Mouse (Mus musculus) E14TG2a.4 (cell line): ENCODE measurements at regions not wholly inside any gene's neighbourhood (a gene's known extent, or its start where the extent isn't known, plus 50 kb on each side); places are given as distances from the start of the nearest gene placed in this dataset.
A peak's percentile ranks its signal among the peaks of the same experiment; 100 is the strongest.

ENCODE experiments used
- H3K27me3 ChIP-seq: 2 replicates; pipeline ENCODE4 v1.6.1; 2014; ENCODE audit warnings: low read length, control low read depth; ENCODE audit not compliant: insufficient read depth
- H3K36me3 ChIP-seq: 2 replicates; pipeline ENCODE4 v1.6.1; 2014; ENCODE audit warnings: low read length, control low read depth; ENCODE audit not compliant: insufficient read depth
- H3K4me1 ChIP-seq: replicated peaks from 2 replicates; pipeline ENCODE4 v1.6.1; 2014; ENCODE audit warnings: low read depth, low read length, control low read depth
- H3K4me3 ChIP-seq: replicated peaks from 2 replicates; pipeline ENCODE4 v1.5.1; 2014; ENCODE audit warnings: mild to moderate bottlenecking, low read length
- H3K9me3 ChIP-seq: 2 replicates; pipeline ENCODE4 v1.6.1; 2014; ENCODE audit warnings: low read length, control low read depth
- CTCF ChIP-seq: conservative IDR thresholded peaks from 2 replicates; pipeline ENCODE4 v1.5.1; 2014; ENCODE audit warnings: low read length
- NANOG ChIP-seq: IDR thresholded peaks from 2 replicates; pipeline ENCODE4 v1.6.1; 2014; ENCODE audit warnings: borderline replicate concordance, low read length, mixed read lengths
- POU5F1 ChIP-seq: IDR thresholded peaks from 2 replicates; pipeline ENCODE4 v1.6.1; 2014; ENCODE audit warnings: low read length, borderline replicate concordance

- TF ChIP-seq CTCF (no peak), POU5F1 (no peak), NANOG (peak; percentile 88)
- H3K9me3 ChIP-seq: peaks cover 8% of the 10 kb centered on the region
- no peak overlapping the region for H3K4me3 ChIP-seq
- peaks cover 67% of the 10 kb centered on the region for H3K4me1 ChIP-seq
- H3K36me3 ChIP-seq: no peaks in the 10 kb centered on the region
- no peaks in the 10 kb centered on the region; the same call in 1 of the 2 replicates for H3K27me3 ChIP-seq
These were observed 164.1 kb downstream of the Tex36 start for GRCm38 (mm10) chr7:133437866-133438265.

GRCm38 (mm10) chr7:133435596-133436357 is 166.2 kb downstream of the Tex36 start:
- Histone ChIP-seq H3K4me1 (peaks cover 52% of the 10 kb centered on the region), H3K4me3 (no peak overlapping the region), H3K27me3 (peaks cover 4% of the 10 kb centered on the region), H3K36me3 (no peaks in the 10 kb centered on the region), H3K9me3 (peaks cover 5% of the 10 kb centered on the region)
- TF ChIP-seq CTCF (no peak), POU5F1 (no peak), NANOG (no peak)

- Histone ChIP-seq H3K9me3 (peaks cover 8% of the 10 kb centered on the region), H3K27me3 (peaks cover 4% of the 10 kb centered on the region), H3K4me3 (no peak overlapping the region), H3K36me3 (no peaks in the 10 kb centered on the region), H3K4me1 (peaks cover 38% of the 10 kb centered on the region)
- no peak for TF ChIP-seq POU5F1
- TF ChIP-seq NANOG: no peak
- TF ChIP-seq CTCF: no peak
These were observed 167.7 kb downstream of the Tex36 start for GRCm38 (mm10) chr7:133434027-133434820.

GRCm38 (mm10) chr7:133432343-133432742 is 169.6 kb downstream of the Tex36 start:
- Histone ChIP-seq H3K27me3 (peaks cover 4% of the 10 kb centered on the region), H3K4me1 (peaks cover 21% of the 10 kb centered on the region), H3K9me3 (peaks cover 8% of the 10 kb centered on the region), H3K4me3 (no peak overlapping the region), H3K36me3 (no peaks in the 10 kb centered on the region)
- TF ChIP-seq CTCF: no peak
- no peak for TF ChIP-seq POU5F1
- no peak for TF ChIP-seq NANOG

- Histone ChIP-seq H3K4me3 (no peak overlapping the region), H3K4me1 (0 out of 2 replicates have a peak, but pooled peaks cover 9% of the 10 kb centered on the region), H3K36me3 (no peaks in the 10 kb centered on the region), H3K27me3 (peaks cover 4% of the 10 kb centered on the region; the same call in 1 of the 2 replicates), H3K9me3 (peaks cover 9% of the 10 kb centered on the region)
- TF ChIP-seq NANOG (no peak), POU5F1 (no peak), CTCF (no peak)
These were observed 199.9 kb downstream of the Tex36 start for GRCm38 (mm10) chr7:133402072-133402471.

- H3K4me1 ChIP-seq: 0 out of 2 replicates have a peak, but pooled peaks cover 9% of the 10 kb centered on the region
- no peak for TF ChIP-seq CTCF
- no peak for TF ChIP-seq POU5F1
- no peak for TF ChIP-seq NANOG
These were observed 201.3 kb downstream of the Tex36 start for GRCm38 (mm10) chr7:133400691-133401090.

GRCm38 (mm10) chr7:133388716-133389115 is 213.2 kb downstream of the Tex36 start:
- no peaks in the 10 kb centered on the region for H3K4me1 ChIP-seq
- TF ChIP-seq POU5F1 (no peak), CTCF (no peak), NANOG (no peak)
- no peak overlapping the region for H3K4me3 ChIP-seq
- no peaks in the 10 kb centered on the region for H3K36me3 ChIP-seq
- no peaks in the 10 kb centered on the region for H3K9me3 ChIP-seq
- H3K27me3 ChIP-seq: peaks cover 23% of the 10 kb centered on the region

More at GRCm38 (mm10) chr7:133400691-133401090, 201.3 kb downstream of the Tex36 start:
- peaks cover 6% of the 10 kb centered on the region for H3K27me3 ChIP-seq
- no peaks in the 10 kb centered on the region for H3K36me3 ChIP-seq
- no peak overlapping the region for H3K4me3 ChIP-seq
- H3K9me3 ChIP-seq: peaks cover 9% of the 10 kb centered on the region

GRCm38 (mm10) chr7:133382032-133382712 is 219.8 kb downstream of the Tex36 start:
- Histone ChIP-seq H3K4me1 (peaks cover 10% of the 10 kb centered on the region), H3K9me3 (no peaks in the 10 kb centered on the region), H3K4me3 (no peak overlapping the region), H3K27me3 (peaks cover 13% of the 10 kb centered on the region), H3K36me3 (no peaks in the 10 kb centered on the region)
- TF ChIP-seq NANOG (no peak), CTCF (no peak), POU5F1 (no peak)
